Mouse (Mus musculus): Measurements from ENCODE around the gene Ppp2r5a. TPM values are rescaled to one million over a fixed set of nuclear protein-coding genes. Genes with fewer than 3 reads are reported as not detected.

Ppp2r5a gene
- polyA plus RNA-seq, 1 experiment from 2014 or later, result 22.8 TPM

DNA sequence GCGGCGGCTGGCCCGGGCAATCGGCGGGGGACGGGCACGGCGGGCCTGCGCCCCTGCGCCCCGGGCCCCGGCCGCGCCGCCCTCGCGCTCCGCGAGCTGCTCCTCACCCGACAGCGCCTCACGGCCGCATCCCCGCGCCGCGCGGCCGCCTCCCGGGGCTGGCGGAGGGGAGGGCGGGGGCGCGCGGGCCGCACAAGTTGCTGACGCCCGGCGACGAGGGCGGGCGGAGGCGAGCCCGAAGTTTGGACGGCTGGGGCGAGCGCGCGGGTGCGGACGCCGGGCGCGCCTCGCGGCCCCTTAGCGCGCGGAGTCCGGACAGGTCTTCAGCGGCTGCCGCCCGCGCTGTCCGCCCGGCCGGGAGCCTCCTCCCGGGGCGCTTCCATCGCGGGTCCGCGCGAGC, 6.6 kb downstream of the Ppp2r5a start:
- peak; percentile 12 for ATAC-seq (replicated peaks; ENCODE audit: extremely low read depth, insufficient read depth, low FRiP score)
- no peaks in the 10 kb centered on the region for H3K27me3 ChIP-seq (ENCODE audit: control insufficient read depth, insufficient read depth, low read length)
- peak overlapping the region; percentile 97 for H3K9ac ChIP-seq (ENCODE audit: low read length)
- peaks cover 17% of the 10 kb centered on the region for H3K4me1 ChIP-seq (ENCODE audit: control insufficient read depth, insufficient read depth, low read length)
- H3K4me3 ChIP-seq (ENCODE audit: low read length), result peak overlapping the region; percentile 81
- H3K27ac ChIP-seq (ENCODE audit: low read length), result peak overlapping the region; percentile 99
- WGBS, result 0% methylated on average over 52 of the region's 74 CpGs
- H3K36me3 ChIP-seq (ENCODE audit: control insufficient read depth, insufficient read depth), result no peaks in the 10 kb centered on the region
- H3K9me3 ChIP-seq (replicated peaks; ENCODE audit: control insufficient read depth, low read length), result no peaks in the 10 kb centered on the region
- H3K4me2 ChIP-seq (ENCODE audit: low read depth, low read length), result peak overlapping the region; percentile 87

DNA sequence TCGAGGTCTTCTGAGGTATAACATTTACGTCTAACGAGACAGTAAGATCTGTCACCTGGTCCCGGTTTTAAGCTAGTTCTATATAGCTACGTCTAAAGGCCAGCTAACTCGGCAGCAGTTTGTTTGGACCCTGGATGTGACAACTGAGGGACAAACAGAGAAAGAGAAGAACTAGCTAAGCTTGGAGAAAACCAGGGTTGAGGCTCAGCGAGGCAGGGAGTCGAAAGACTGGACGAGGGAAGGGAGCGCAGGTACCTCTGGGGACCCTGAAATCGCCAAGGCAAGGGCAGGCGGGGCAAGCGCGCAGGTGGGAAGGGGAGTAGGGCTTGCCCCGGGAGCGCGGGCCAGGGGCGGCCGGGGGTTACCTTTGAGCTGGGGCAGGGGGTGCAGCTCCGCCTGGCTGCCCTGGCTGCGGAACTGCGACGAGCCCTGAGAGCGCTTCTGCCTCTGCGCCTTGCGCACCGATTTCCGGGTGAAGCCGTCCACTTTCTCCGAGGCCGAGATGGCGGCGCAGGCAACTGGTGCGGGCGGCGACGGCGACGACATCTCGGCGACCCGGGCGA, 7.1 kb downstream of the Ppp2r5a start:
- no peaks in the 10 kb centered on the region for H3K36me3 ChIP-seq (ENCODE audit: control insufficient read depth, insufficient read depth)
- peak overlapping the region; percentile 87 for H3K4me2 ChIP-seq (ENCODE audit: low read depth, low read length)
- peak overlapping the region; percentile 99 for H3K27ac ChIP-seq (ENCODE audit: low read length)
- H3K4me1 ChIP-seq (ENCODE audit: control insufficient read depth, insufficient read depth, low read length), result peaks cover 20% of the 10 kb centered on the region
- no peaks in the 10 kb centered on the region for H3K9me3 ChIP-seq (replicated peaks; ENCODE audit: control insufficient read depth, low read length)
- H3K4me3 ChIP-seq (ENCODE audit: low read length), result peak overlapping the region; percentile 81
- WGBS, result under 1% methylated on average over 43 of the region's 43 CpGs
- no peak for ATAC-seq (replicated peaks; ENCODE audit: extremely low read depth, insufficient read depth, low FRiP score)
- no peaks in the 10 kb centered on the region for H3K27me3 ChIP-seq (ENCODE audit: control insufficient read depth, insufficient read depth, low read length)
- H3K9ac ChIP-seq (ENCODE audit: low read length), result peak overlapping the region; percentile 97

DNA sequence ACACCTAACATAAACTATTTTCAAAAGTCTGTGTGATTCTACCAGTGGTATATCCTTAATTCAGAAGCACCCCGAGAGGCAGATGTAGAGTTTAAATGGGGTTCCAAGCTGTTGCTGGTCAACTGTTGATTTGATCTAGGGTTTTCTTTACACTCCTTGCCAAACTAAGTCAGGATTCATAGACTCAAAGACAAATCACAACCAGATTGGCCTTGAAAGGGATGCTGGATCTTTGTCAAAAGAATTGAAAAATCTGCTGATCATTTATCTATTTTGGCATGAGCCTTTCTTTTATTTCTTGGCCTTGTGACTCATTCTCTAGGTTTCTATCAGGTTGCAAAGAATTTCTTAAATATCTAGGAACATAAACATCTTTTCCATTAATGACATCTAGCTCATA, 7.9 kb downstream of the Ppp2r5a start:
- no peaks in the 10 kb centered on the region for H3K36me3 ChIP-seq (ENCODE audit: control insufficient read depth, insufficient read depth)
- H3K9ac ChIP-seq (ENCODE audit: low read length), result peak overlapping the region; percentile 97
- H3K9me3 ChIP-seq (replicated peaks; ENCODE audit: control insufficient read depth, low read length), result no peaks in the 10 kb centered on the region
- H3K4me3 ChIP-seq (ENCODE audit: low read length), result peak overlapping the region; percentile 81
- peak overlapping the region; percentile 87 for H3K4me2 ChIP-seq (ENCODE audit: low read depth, low read length)
- H3K4me1 ChIP-seq (ENCODE audit: control insufficient read depth, insufficient read depth, low read length), result peaks cover 20% of the 10 kb centered on the region
- peak overlapping the region; percentile 99 for H3K27ac ChIP-seq (ENCODE audit: low read length)
- no peak for ATAC-seq (replicated peaks; ENCODE audit: extremely low read depth, insufficient read depth, low FRiP score)
- WGBS, result 3% methylated on average over 1 of the region's 1 CpGs
- no peaks in the 10 kb centered on the region for H3K27me3 ChIP-seq (ENCODE audit: control insufficient read depth, insufficient read depth, low read length)

DNA sequence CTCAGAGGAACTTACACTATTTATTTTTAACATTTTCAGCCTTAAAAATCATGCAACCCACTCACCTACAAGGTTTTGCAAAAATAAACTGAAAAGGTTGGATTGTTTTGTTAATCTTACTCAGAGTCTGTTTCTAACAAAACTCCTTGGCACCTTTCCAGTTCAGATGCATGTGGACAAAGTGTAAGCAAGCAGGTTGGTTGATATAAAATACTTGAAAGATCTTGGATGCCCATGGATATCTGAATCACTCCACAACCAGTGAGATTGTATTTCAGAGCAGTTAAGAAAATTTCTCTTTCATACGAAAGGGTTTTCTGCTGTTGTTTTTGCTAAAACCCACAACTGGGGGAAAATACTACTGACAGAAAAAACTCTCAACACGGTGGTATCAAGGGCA, 8.9 kb downstream of the Ppp2r5a start:
- Histone ChIP-seq H3K27ac (ENCODE audit: low read length) (no peak overlapping the region), H3K9me3 (replicated peaks; ENCODE audit: control insufficient read depth, low read length) (no peaks in the 10 kb centered on the region), H3K4me2 (ENCODE audit: low read depth, low read length) (peak overlapping the region; percentile 87), H3K9ac (ENCODE audit: low read length) (peak overlapping the region; percentile 97), H3K36me3 (ENCODE audit: control insufficient read depth, insufficient read depth) (no peaks in the 10 kb centered on the region), H3K27me3 (ENCODE audit: control insufficient read depth, insufficient read depth, low read length) (no peaks in the 10 kb centered on the region), H3K4me3 (ENCODE audit: low read length) (peak overlapping the region; percentile 42), H3K4me1 (ENCODE audit: control insufficient read depth, insufficient read depth, low read length) (peaks cover 20% of the 10 kb centered on the region)
- 13% methylated on average over 2 of the region's 2 CpGs for WGBS
- no peak for ATAC-seq (replicated peaks; ENCODE audit: extremely low read depth, insufficient read depth, low FRiP score)

DNA sequence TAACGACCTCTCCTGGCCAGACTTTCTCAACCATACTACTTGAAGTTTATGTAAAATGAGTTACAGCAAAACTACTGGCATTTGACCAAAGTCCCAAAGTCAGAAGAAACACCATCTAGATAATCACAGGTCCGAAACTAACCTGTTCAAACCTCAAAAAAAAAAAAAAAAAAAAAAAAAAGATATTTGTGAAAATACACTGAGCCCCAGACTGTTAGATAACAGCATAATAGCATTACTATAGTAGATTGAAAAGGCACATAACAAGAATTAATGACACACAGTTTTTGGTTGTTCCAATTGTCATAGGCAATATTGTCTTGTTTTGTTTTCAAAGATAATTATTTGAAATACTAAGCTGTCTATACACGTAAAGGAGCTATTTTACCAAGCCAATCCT, 9.5 kb downstream of the Ppp2r5a start:
- H3K4me1 ChIP-seq (ENCODE audit: control insufficient read depth, insufficient read depth, low read length), result peaks cover 20% of the 10 kb centered on the region
- no peak overlapping the region for H3K4me3 ChIP-seq (ENCODE audit: low read length)
- no peaks in the 10 kb centered on the region for H3K27me3 ChIP-seq (ENCODE audit: control insufficient read depth, insufficient read depth, low read length)
- H3K27ac ChIP-seq (ENCODE audit: low read length), result no peak overlapping the region
- no peak for ATAC-seq (replicated peaks; ENCODE audit: extremely low read depth, insufficient read depth, low FRiP score)
- no peak overlapping the region for H3K4me2 ChIP-seq (ENCODE audit: low read depth, low read length)
- no peaks in the 10 kb centered on the region for H3K9me3 ChIP-seq (replicated peaks; ENCODE audit: control insufficient read depth, low read length)
- H3K9ac ChIP-seq (ENCODE audit: low read length), result no peak overlapping the region
- WGBS, result 61% methylated on average over 3 of the region's 3 CpGs
- no peaks in the 10 kb centered on the region for H3K36me3 ChIP-seq (ENCODE audit: control insufficient read depth, insufficient read depth)

DNA sequence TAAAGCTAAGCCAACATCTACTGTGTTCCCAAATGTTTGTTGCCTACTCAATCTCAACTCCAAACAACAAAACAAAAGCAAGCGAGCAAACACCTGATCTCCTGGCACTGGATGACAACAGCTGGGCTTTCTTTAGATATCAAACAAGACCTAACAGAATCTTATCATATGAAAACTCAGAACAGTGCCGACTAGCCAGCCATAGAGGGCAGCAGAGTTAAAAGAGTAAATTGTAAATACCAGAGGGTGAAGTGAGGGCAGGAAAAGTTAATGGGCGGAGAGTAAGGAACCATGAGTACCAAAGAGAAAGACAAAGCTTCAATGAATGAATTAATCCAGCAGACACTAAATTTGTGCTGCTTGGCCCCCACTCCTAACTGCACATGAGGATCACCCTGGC, 11.8 kb downstream of the Ppp2r5a start:
- Histone ChIP-seq H3K9ac (ENCODE audit: low read length) (no peak overlapping the region), H3K27me3 (ENCODE audit: control insufficient read depth, insufficient read depth, low read length) (no peaks in the 10 kb centered on the region), H3K9me3 (replicated peaks; ENCODE audit: control insufficient read depth, low read length) (no peaks in the 10 kb centered on the region), H3K4me3 (ENCODE audit: low read length) (no peak overlapping the region), H3K27ac (ENCODE audit: low read length) (no peak overlapping the region), H3K4me2 (ENCODE audit: low read depth, low read length) (no peak overlapping the region), H3K36me3 (ENCODE audit: control insufficient read depth, insufficient read depth) (no peaks in the 10 kb centered on the region), H3K4me1 (ENCODE audit: control insufficient read depth, insufficient read depth, low read length) (peaks cover 18% of the 10 kb centered on the region)
- peak; percentile 73 for ATAC-seq (replicated peaks; ENCODE audit: extremely low read depth, insufficient read depth, low FRiP score)
- WGBS, result 10% methylated on average over 3 of the region's 3 CpGs

DNA sequence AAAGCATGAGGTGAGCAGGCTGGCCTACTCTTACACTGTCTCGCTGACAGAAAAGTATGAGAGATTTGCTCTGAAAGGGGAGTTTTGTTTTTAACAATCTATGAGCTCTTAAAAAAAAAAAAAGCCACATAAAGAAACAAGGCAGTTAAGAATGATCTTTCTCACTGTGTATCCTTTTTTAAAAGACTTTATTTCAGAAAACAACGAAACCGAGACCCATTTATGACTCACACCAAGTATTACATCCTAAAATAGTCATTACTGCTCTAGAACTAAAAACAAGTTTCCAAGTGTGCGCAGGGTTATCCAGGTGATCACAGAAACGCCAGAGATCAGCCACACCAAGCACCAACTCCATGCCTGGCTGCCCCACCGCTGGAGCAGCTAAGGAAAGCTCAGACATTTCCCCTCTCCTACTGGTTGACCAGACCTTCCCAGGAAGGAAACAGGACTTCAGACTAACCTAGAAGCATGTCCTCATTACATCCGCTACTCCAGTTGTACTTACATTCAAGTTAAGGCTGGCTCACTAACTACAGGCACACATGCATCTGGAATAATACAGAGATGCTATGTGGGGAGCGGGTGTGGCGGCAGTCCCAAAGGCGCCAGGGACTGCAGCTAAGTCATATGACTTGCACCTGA, 18.2 kb downstream of the Ppp2r5a start:
- Histone ChIP-seq H3K4me3 (ENCODE audit: low read length) (no peak overlapping the region), H3K4me2 (ENCODE audit: low read depth, low read length) (no peak overlapping the region), H3K27me3 (ENCODE audit: control insufficient read depth, insufficient read depth, low read length) (no peaks in the 10 kb centered on the region), H3K4me1 (ENCODE audit: control insufficient read depth, insufficient read depth, low read length) (peaks cover 15% of the 10 kb centered on the region), H3K9ac (ENCODE audit: low read length) (no peak overlapping the region), H3K9me3 (replicated peaks; ENCODE audit: control insufficient read depth, low read length) (no peaks in the 10 kb centered on the region), H3K27ac (ENCODE audit: low read length) (no peak overlapping the region), H3K36me3 (ENCODE audit: control insufficient read depth, insufficient read depth) (no peaks in the 10 kb centered on the region)
- 91% methylated on average over 10 of the region's 10 CpGs for WGBS
- ATAC-seq (replicated peaks; ENCODE audit: extremely low read depth, insufficient read depth, low FRiP score), result no peak

DNA sequence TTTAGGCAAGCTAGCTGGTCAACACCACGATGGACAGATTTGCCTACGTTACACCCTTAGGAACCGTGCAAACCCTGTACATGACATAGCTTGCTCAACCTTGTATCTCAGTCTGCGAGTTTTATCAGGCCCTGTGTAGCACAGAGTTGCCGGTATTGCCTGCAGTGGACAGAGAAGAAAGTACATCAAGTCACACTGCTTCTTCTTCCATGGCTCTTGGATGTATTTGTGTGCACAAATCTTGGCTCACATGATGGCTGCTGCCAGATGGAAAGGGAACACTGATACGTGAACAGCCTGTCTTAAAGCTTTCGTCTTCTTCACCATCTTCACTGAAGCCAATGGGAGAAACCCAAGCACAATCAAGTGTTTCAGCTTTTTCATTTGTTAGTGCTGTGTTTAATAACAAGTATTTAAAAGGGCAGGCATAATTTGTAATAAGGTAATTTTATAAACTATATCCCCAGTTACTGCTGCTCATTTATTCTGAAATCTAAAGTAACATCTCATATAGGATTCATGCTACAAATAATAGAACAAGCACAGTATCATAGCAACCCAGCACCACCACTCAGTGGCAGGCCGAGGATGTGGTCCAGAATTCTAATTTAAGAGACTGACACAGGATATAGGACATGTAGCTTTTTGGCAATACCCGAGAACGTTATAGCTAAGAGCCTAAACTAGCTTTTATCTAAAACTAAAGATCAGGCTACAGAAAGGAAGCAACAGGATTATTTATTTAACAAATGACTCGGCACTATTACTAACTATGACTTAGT, 20.9 kb downstream of the Ppp2r5a start:
- Histone ChIP-seq H3K4me3 (ENCODE audit: low read length) (no peak overlapping the region), H3K27ac (ENCODE audit: low read length) (no peak overlapping the region), H3K9ac (ENCODE audit: low read length) (no peak overlapping the region), H3K4me1 (ENCODE audit: control insufficient read depth, insufficient read depth, low read length) (peaks cover 15% of the 10 kb centered on the region), H3K9me3 (replicated peaks; ENCODE audit: control insufficient read depth, low read length) (no peaks in the 10 kb centered on the region), H3K4me2 (ENCODE audit: low read depth, low read length) (no peak overlapping the region), H3K27me3 (ENCODE audit: control insufficient read depth, insufficient read depth, low read length) (no peaks in the 10 kb centered on the region), H3K36me3 (ENCODE audit: control insufficient read depth, insufficient read depth) (no peaks in the 10 kb centered on the region)
- no peak for ATAC-seq (replicated peaks; ENCODE audit: extremely low read depth, insufficient read depth, low FRiP score)
- 65% methylated on average over 11 of the region's 11 CpGs for WGBS

DNA sequence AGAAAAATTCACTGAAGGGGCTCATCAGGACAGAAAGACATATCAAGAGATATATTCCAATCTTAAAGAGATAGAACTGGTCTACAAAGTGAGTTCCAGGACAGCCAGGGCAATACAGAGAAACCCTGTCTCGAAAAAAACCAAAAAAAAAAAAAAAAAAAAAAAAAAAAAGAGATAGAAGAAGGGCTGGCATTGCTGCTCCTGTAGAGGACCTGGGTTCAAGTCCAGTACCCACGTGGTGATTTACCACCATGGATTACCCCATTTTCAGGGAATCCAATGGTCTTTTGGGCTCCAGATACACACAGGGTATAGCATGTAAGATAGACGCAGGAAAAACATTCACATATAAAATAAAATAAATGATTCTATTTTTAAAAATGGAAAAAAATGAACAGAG, 22.2 kb downstream of the Ppp2r5a start:
- Histone ChIP-seq H3K27me3 (ENCODE audit: control insufficient read depth, insufficient read depth, low read length) (no peaks in the 10 kb centered on the region), H3K4me3 (ENCODE audit: low read length) (no peak overlapping the region), H3K4me2 (ENCODE audit: low read depth, low read length) (no peak overlapping the region), H3K9me3 (replicated peaks; ENCODE audit: control insufficient read depth, low read length) (no peaks in the 10 kb centered on the region), H3K27ac (ENCODE audit: low read length) (no peak overlapping the region), H3K4me1 (ENCODE audit: control insufficient read depth, insufficient read depth, low read length) (peaks cover 17% of the 10 kb centered on the region), H3K36me3 (ENCODE audit: control insufficient read depth, insufficient read depth) (no peaks in the 10 kb centered on the region), H3K9ac (ENCODE audit: low read length) (no peak overlapping the region)
- 89% methylated on average over 3 of the region's 3 CpGs for WGBS
- no peak for ATAC-seq (replicated peaks; ENCODE audit: extremely low read depth, insufficient read depth, low FRiP score)

Data from heart, embryonic 16.5 days (tissue).